Mouse (Mus musculus) thymus, postnatal 36 days (tissue): ENCODE data around the gene Spint3.
"Not testable (repeated sequence)": the region's sequence is repeated elsewhere in the genome, so short reads cannot be mapped to it uniquely, and the experiment has no call there.

ENCODE experiments used
- DNase-seq, 2 experiments: peaks; one replicate each; pipeline ENCODE4 v3.0.0; 2022; ENCODE audit warnings: mixed read lengths in 2 of 2

The Spint3 gene

DNA sequence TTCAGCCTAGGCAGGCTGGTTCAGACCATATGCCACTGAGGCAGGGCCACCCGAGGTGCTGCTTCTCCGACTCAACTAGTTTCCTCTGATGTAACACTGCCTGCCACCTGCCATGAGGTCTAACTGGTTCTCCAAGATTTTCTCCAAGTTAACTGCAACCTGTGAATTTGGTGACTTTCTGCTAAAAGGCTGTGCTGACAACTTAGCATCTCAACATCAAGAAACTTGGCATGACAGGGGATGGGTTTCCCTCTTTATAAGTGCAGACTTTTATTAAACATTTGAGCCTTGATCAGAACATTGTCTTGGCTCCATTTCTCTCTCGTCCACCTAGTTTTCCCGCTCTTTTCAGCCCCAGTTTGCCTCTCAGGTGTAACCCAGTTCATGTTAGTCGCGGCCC, at the start of gene Spint3:
Gene Spint3, minus strand, starts transcription at position 101 of the 400 bp plus-strand sequence.
- DNase-seq: not testable (repeated sequence)

DNA sequence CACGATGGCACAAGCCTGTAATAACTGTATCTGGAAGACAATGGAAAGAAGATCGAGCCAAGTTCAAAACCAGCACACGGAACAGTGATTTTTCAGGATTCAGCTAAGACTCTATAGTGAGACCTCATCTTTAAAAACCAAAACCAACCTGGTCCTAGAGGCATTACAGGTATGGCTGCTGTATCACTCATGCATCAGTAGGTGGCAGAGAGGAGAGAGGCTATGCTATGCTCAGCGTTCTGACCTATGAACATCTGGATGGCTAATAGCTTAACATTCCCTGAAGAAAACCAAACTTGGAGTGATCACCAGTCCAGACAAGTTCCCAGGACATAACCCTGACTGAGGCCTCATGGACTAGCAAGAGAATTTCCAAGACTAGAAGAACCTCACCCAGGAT, 48.5 kb upstream of the Spint3 start:
- no peak for DNase-seq

DNA sequence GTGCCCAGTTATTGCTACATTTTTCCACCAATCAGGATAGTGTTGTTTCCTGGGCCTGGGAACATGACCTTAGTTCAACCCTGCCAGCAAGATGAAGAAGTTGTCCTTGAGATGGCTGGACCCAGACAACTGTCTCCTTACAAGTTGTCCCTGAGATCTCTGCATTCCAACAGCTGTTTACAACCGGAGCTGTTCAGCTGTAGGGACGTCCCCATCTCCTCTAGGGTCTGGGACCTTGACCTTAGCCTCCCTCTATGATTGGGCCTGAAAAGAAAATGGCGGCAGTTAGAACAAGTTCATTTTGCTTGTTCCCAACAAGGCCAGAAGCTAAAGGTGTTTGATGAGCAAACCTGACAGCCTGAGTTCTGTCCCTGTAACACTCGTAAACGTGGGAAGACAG, 45.8 kb upstream of the Spint3 start:
- DNase-seq: no peak

- no peak for DNase-seq
These were observed 42.1 kb upstream of the Spint3 start for GRCm38 (mm10) chr2:164615386-164615785.

GRCm38 (mm10) chr2:164613471-164613870, 40.2 kb upstream of the Spint3 start, which contains the start of the genes Wfdc6b and Wfdc8:
Gene Wfdc6b (plus strand): TSS chr2:164613522.
Gene Wfdc8 (minus strand): TSS chr2:164613626.
- not testable (repeated sequence) for DNase-seq

GRCm38 (mm10) chr2:164608781-164609180, 35.5 kb upstream of the Spint3 start:
- no peak for DNase-seq

- DNase-seq: no peak
These were observed 31.2 kb upstream of the Spint3 start for GRCm38 (mm10) chr2:164604411-164604810.

DNA sequence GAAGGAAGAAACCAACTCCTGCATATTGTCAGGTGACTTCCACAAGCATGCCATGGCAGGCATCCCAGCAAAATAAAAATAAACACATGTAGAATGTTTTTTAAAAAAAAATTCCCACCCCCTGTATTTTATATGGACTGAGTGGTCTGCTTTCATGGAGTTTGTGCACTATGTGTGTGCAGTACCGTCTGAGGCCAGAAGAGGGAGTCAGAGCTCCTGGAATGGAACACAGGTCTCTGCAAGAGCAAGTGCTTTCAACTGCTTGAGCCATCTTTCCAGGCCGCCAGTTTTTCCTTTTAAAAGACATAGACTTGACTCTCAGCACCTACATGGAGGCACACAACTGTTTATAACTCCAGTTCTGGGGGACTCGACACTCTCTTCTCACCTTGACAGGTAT, 30.2 kb upstream of the Spint3 start:
- DNase-seq: no peak

- DNase-seq: no peak
These were observed 26.9 kb upstream of the Spint3 start for GRCm38 (mm10) chr2:164600179-164600578.

DNA sequence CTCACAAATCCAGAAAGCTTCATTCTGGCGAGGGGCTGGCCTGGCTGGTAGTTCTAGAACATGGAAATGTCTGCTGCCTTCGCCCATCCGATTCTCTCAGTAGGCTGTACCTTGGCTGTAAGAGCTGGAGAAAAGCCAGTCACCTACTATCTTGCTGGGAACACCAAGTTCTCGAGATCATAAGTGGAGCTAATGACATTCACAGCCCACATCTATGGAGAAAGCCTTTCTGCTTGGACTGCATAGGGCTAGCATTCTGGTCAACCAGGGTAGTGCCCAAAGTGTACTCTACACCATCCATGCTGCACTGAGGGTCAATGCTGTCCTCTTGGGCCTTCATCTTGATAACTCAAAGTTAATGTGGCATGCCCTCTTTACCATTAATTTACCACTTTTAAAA, 20.2 kb upstream of the Spint3 start, which contains the start of gene Eppin:
Gene Eppin, minus strand, starts transcription at position 101 of the 400 bp plus-strand sequence.
- DNase-seq: no peak

GRCm38 (mm10) chr2:164592014-164592413, 18.8 kb upstream of the Spint3 start:
- DNase-seq: no peak

GRCm38 (mm10) chr2:164585025-164585725, 11.9 kb upstream of the Spint3 start, which contains the start of gene Wfdc6a:
Gene Wfdc6a (minus strand): TSS chr2:164585447.
- DNase-seq: not testable (repeated sequence)

- DNase-seq: no peak
These were observed 5.8 kb downstream of the Spint3 start for GRCm38 (mm10) chr2:164567460-164567859.

DNA sequence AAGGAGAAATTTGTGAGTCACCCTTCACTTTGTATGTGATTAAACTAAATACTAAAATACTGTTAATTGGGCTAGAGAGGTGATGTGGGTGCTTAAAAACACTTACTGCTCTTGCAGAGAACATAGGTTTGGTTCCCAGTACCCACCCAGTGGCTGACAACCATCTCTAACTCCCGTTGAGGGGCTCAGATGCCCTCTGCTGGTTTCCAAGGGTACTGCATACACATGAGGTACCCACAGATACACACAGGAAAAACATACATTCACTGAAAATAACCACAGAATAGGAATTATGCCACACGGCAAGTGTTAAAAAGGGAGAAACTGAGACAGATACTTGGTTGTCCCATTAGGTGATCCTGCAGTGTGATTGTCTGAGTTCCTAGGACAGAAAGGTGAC, 6.3 kb downstream of the Spint3 start:
- no peak for DNase-seq

GRCm38 (mm10) chr2:164564346-164564745, 8.9 kb downstream of the Spint3 start:
- DNase-seq: no peak

DNA sequence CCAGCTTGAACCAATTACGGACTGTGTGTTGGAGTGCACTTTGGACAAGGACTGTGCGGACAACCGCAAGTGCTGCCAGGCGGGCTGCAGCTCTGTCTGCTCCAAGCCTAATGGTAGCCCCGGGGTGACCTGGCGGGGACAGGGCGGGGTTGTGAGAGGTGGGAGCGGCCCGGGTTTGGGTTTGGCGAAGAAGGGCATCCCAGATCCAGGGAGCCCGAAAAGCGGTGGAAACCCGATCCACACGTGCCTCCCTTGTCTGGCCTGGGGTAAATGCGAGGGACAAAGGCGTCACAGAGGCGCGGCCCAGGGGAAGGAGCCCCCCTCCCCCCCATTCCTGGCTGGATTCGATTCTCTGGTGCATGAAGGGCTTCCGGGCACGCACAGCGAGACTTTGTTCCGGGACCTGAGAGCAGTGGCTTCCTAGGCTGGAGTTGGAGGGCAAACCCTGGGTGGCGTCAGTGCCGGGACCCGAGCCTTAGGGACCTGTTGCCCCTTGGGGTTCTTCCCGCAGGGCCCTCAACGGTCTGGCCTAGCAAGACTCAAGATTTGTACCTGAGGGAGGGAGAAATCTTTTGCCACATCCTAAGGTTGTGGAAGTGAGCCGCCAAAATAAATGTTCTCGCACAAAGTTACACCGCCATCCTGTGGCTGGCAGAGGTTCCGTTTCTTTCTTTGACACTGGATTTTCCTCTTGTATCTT, 9.8 kb downstream of the Spint3 start:
- peak in 1 of 2 experiments; percentile 6 for DNase-seq

DNA sequence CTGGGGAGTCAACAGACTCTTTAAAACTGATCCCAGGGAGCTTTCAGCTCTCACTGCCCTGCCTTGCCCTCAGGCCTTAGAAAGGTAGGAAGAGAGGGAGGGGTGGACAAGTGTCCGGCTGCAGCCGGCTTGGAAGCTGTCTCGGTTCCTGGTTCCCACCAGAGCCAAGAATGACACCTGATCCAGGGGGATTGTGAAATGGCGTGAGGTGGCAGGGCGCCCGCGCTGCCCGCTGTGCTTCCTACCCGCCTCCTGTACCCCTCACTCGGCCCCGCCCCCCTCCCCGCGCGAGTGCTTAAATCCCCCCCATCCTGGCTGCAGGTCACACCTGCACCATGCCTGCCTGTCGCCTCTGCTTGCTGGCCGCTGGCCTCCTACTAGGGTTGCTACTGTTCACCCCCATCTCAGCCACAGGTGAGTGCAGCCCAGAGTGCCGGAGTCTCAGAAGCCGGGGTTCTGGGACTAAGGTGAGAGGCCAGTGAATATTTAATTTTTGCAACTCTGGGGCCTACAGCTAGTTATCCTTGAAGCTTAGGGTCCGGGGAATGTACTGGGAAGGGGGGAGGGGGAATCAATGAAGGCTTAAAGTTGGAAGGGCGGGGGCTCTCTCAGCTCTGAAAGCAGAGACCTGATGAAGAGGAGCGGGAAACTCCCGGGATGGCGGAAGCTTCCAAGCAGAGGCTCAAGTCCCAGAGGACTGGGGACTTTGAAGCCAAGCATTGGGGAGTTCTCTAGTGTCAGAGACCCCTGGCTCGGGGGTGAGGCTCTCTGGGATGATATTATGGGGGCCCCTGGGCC, 10.7 kb downstream of the Spint3 start, which contains the start of gene Wfdc2:
Gene Wfdc2, plus strand, starts transcription at position 23 of the 798 bp plus-strand sequence.
- DNase-seq: no peak

- no peak for DNase-seq
These were observed 13.2 kb downstream of the Spint3 start for GRCm38 (mm10) chr2:164560106-164560505.

DNA sequence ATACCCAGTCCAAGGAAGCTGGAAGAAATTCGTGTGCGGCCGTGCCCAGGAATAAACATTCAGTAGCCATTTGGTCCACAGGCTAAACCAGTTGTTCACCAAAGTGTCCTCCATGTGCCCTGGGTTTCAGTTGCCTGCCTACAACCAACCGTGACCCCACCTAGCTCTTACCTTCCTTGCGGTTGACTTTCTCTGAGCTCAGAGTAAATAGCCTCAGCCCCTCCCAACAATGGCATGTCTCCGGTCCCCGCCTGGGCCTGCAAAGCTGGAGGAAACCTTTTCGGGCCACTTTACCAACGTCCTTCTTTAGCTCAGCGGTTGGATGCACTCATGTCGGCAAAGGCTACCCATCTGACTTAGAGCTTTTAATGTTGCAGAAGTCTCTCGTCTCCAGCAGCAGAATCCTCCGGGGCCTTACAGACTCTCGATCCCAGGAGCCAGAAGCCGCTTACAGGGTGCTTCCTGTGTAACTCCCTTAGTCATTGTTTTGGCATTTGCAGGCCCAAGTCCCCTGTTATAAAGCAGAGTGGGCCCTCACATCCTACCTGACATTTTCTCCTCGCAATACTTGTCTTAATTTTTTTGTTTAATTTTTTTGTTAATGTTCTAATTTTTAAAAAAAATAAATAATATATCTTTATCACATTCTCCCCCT, 14.1 kb downstream of the Spint3 start:
- DNase-seq: no peak

GRCm38 (mm10) chr2:164558426-164558825, 14.8 kb downstream of the Spint3 start:
- DNase-seq: no peak

DNA sequence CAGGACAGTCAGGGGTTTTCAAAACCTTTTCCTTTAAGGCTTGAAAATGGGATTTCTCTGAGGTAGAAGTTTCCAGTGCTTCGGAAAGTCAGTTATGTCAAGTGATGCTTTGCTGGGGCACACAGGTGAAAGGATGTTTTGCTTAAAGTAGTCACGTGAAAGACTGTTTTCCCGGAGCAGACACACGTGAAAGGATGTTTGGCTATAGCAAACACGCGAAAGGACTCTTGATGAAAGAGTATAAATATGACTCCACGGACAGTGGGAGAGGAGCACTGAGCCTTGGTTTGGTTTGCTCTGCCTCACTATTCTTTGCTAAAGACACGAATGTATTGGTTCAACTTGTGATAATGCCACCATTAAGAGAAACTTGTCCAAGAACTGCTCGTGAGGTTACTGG, 21.8 kb downstream of the Spint3 start:
- DNase-seq: no peak

DNA sequence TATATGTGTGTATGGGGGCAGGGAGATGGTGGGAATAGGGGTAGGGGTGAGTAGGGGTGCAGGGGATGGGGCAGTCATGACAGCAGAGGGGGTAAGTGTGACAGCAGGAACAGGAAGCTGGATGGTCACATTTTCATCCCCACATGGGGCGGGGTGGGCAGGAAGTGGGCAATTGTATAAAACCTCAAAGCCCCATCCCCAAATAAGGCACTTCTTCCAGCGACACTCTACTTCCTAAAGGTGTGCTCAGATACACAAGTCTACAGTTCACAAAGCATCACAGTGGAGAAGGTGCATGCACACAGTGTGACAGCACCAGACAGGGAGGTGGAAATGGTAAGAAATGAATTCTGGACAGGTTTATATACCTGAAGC, 22.4 kb downstream of the Spint3 start:
- no peak for DNase-seq
